8 mouse cellular contexts compared by ENCODE assay signal in genomic region chr2:151979470-151980354, GRCm38 (mm10). TPM values are rescaled to one million over a fixed set of nuclear protein-coding genes. Genes with fewer than 3 reads are reported as not detected.
DNase-seq lines count a peak whose midpoint lies in the region; ATAC-seq lines count a peak whose summit lies in the region.

TSS of gene Fam110a (minus strand) at chr2:151980219.

- peak; percentile 90 for ATAC-seq in hindbrain, embryonic 14.5 days (ENCODE audit: low FRiP score)

- peak within 1 kb of the TSS; percentile 55 for H3K27ac ChIP-seq in hindbrain, embryonic 14.5 days

- no peaks in the 10 kb centered on the region for H3K36me3 ChIP-seq in hindbrain, embryonic 14.5 days (replicated peaks; ENCODE audit: control insufficient read depth, insufficient read depth)

- WGBS in hindbrain, embryonic 14.5 days, result under 1% methylated on average over 46 of the region's 46 CpGs

- peak; percentile 74 for DNase-seq in R1 (ENCODE audit: low read depth, low spot score)
- peak; percentile 86 to 88 for DNase-seq in cerebellum, postnatal 36 days
- peak; percentile 89 to 92 for DNase-seq in frontal cortex, postnatal 36 days (ENCODE audit: low spot score in 2 of 2)
- DNase-seq in hindbrain, embryonic 14.5 days (ENCODE audit: low spot score), result peak; percentile 85
- DNase-seq in layer of hippocampus, postnatal 25 days (ENCODE audit: extremely low spot score in 1 of 2, low spot score in 1 of 2), result peak; percentile 80 to 84
- peak; percentile 95 for DNase-seq in lung, postnatal 14 days
- DNase-seq in ovary, postnatal 36 days (ENCODE audit: low spot score), result peak; percentile 92
- peak; percentile 89 for DNase-seq in thymus, postnatal 14 days

- H3K9ac ChIP-seq in hindbrain, embryonic 14.5 days, result peak within 1 kb of the TSS; percentile 68

- H3K27me3 ChIP-seq in hindbrain, embryonic 14.5 days (ENCODE audit: control insufficient read depth, insufficient read depth, low read length), result no peaks in the 10 kb centered on the region

- peaks cover 16% of the 10 kb centered on the region for H3K4me1 ChIP-seq in hindbrain, embryonic 14.5 days (replicated peaks; ENCODE audit: control insufficient read depth, insufficient read depth, low read length)

- H3K4me3 ChIP-seq in hindbrain, embryonic 14.5 days (replicated peaks; ENCODE audit: low read length), result peak within 1 kb of the TSS; percentile 62

- H3K4me2 ChIP-seq in hindbrain, embryonic 14.5 days (replicated peaks), result peak within 1 kb of the TSS; percentile 95

- no peaks in the 10 kb centered on the region for H3K9me3 ChIP-seq in hindbrain, embryonic 14.5 days (ENCODE audit: control insufficient read depth, low read length)

RNA-seq across cellular contexts. Expression of gene Fam110a, which starts in this region (rescaled TPM):
- 39.8 and 42.7 TPM in 2 replicates for polyA plus RNA-seq in hindbrain, embryonic 14.5 days (2014; fragmentation: Nextera tagmentation; extraction: Ambion mirVana)
- total RNA-seq in layer of hippocampus, postnatal 25 days (2021), result 1 to 10 TPM; 7.7 to 8.5 TPM

Comparison
In these comparisons a context has a peak if more than half of its experiments do, and no peak if none do; other contexts are left out.
1. Peak in every context shown above with its lines: DNase-seq, ATAC-seq, H3K4me3 ChIP-seq and H3K27ac ChIP-seq.